Mouse (Mus musculus) MEL-GATA-1-ER (cell line): ENCODE results near the gene Gprc6a.
A peak's percentile ranks its signal among the peaks of the same experiment; 100 is the strongest.

Experiments used
- DNase-seq: peaks from one replicate; pipeline ENCODE4 v3.0.0-alpha.2; 2012; ENCODE audit warnings: low read depth; ENCODE audit errors: extremely low read depth

The Gprc6a gene

GRCm38 (mm10) chr10:51590139-51590574, 41.1 kb downstream of the Gprc6a start, which contains the start of gene Fam162b:
TSS of gene Fam162b (minus strand) at chr10:51590517.
- no peak for DNase-seq

- DNase-seq = no peak
Observed at GRCm38 (mm10) chr10:51584919-51585318, 46.3 kb downstream of the Gprc6a start.

- DNase-seq = no peak
Observed at GRCm38 (mm10) chr10:51584378-51584777, 46.9 kb downstream of the Gprc6a start.

- peak; percentile 4 for DNase-seq
Observed at GRCm38 (mm10) chr10:51571225-51571996, 59.9 kb downstream of the Gprc6a start.
